Mouse (Mus musculus): ENCODE measurements around the gene Bach1. TPM values are rescaled to one million over a fixed set of nuclear protein-coding genes. Genes with fewer than 3 reads are reported as not detected.
A peak's percentile ranks its signal among the peaks of the same experiment; 100 is the strongest.

The Bach1 gene
- polyA plus RNA-seq, 1 experiment = 29.1 TPM

- Histone ChIP-seq H3K27ac (ENCODE audit: insufficient read depth, low read depth, low read length) (no peak overlapping the region), H3K27me3 (ENCODE audit: control insufficient read depth, insufficient read depth, low read length) (no peaks in the 10 kb centered on the region), H3K36me3 (ENCODE audit: control insufficient read depth, insufficient read depth, low read length) (no peaks in the 10 kb centered on the region), H3K4me1 (ENCODE audit: control insufficient read depth, insufficient read depth, insufficient read length, low read length) (peaks cover 54% of the 10 kb centered on the region), H3K4me3 (ENCODE audit: low read depth, low read length) (no peak overlapping the region)
- WGBS = 43% methylated on average over 5 of the region's 5 CpGs
- TF ChIP-seq CTCF (IDR thresholded peaks at IDR 0.05; ENCODE audit: extremely low read depth, insufficient read length, insufficient replicate concordance, low read depth, low read length) (no peak), POLR2A (IDR thresholded peaks at IDR 0.05; ENCODE audit: low read depth, low read length) (no peak)
Measured at GRCm38 (mm10) chr16:87709144-87709543, 10.4 kb downstream of the Bach1 start.

GRCm38 (mm10) chr16:87709971-87710370 is 11.2 kb downstream of the Bach1 start:
- WGBS = 79% methylated on average over 9 of the region's 9 CpGs
- H3K4me1 ChIP-seq (ENCODE audit: control insufficient read depth, insufficient read depth, insufficient read length, low read length) = peaks cover 50% of the 10 kb centered on the region
- TF ChIP-seq CTCF (IDR thresholded peaks at IDR 0.05; ENCODE audit: extremely low read depth, insufficient read length, insufficient replicate concordance, low read depth, low read length) = no peak
- no peak for TF ChIP-seq POLR2A (IDR thresholded peaks at IDR 0.05; ENCODE audit: low read depth, low read length)

GRCm38 (mm10) chr16:87711961-87712360 is 13.2 kb downstream of the Bach1 start:
- 69% methylated on average over 2 of the region's 2 CpGs for WGBS
- peaks cover 40% of the 10 kb centered on the region for H3K4me1 ChIP-seq (ENCODE audit: control insufficient read depth, insufficient read depth, insufficient read length, low read length)
- TF ChIP-seq POLR2A (IDR thresholded peaks at IDR 0.05; ENCODE audit: low read depth, low read length) (no peak), CTCF (IDR thresholded peaks at IDR 0.05; ENCODE audit: extremely low read depth, insufficient read length, insufficient replicate concordance, low read depth, low read length) (no peak)
- peaks cover 15% of the 10 kb centered on the region for H3K36me3 ChIP-seq (ENCODE audit: control insufficient read depth, insufficient read depth, low read length)
- H3K4me3 ChIP-seq (ENCODE audit: low read depth, low read length) = no peak overlapping the region
- no peak overlapping the region for H3K27ac ChIP-seq (ENCODE audit: insufficient read depth, low read depth, low read length)
- H3K27me3 ChIP-seq (ENCODE audit: control insufficient read depth, insufficient read depth, low read length) = no peaks in the 10 kb centered on the region

More at GRCm38 (mm10) chr16:87709971-87710370, 11.2 kb downstream of the Bach1 start:
- no peaks in the 10 kb centered on the region for H3K27me3 ChIP-seq (ENCODE audit: control insufficient read depth, insufficient read depth, low read length)
- 0 out of 2 replicates have a peak, but pooled peaks cover 1% of the 10 kb centered on the region for H3K36me3 ChIP-seq (ENCODE audit: control insufficient read depth, insufficient read depth, low read length)
- H3K27ac ChIP-seq (ENCODE audit: insufficient read depth, low read depth, low read length) = no peak overlapping the region
- H3K4me3 ChIP-seq (ENCODE audit: low read depth, low read length) = no peak overlapping the region

GRCm38 (mm10) chr16:87712986-87713693 is 14.4 kb downstream of the Bach1 start:
- peak overlapping the region; percentile 12 for H3K4me3 ChIP-seq (ENCODE audit: low read depth, low read length)
- TF ChIP-seq POLR2A (IDR thresholded peaks at IDR 0.05; ENCODE audit: low read depth, low read length) = no peak
- no peak for TF ChIP-seq CTCF (IDR thresholded peaks at IDR 0.05; ENCODE audit: extremely low read depth, insufficient read length, insufficient replicate concordance, low read depth, low read length)
- H3K27me3 ChIP-seq (ENCODE audit: control insufficient read depth, insufficient read depth, low read length) = no peaks in the 10 kb centered on the region
- H3K36me3 ChIP-seq (ENCODE audit: control insufficient read depth, insufficient read depth, low read length) = peaks cover 20% of the 10 kb centered on the region
- H3K27ac ChIP-seq (ENCODE audit: insufficient read depth, low read depth, low read length) = peak overlapping the region; percentile 42
- H3K4me1 ChIP-seq (ENCODE audit: control insufficient read depth, insufficient read depth, insufficient read length, low read length) = peaks cover 36% of the 10 kb centered on the region
- WGBS = 23% methylated on average over 18 of the region's 18 CpGs

DNA sequence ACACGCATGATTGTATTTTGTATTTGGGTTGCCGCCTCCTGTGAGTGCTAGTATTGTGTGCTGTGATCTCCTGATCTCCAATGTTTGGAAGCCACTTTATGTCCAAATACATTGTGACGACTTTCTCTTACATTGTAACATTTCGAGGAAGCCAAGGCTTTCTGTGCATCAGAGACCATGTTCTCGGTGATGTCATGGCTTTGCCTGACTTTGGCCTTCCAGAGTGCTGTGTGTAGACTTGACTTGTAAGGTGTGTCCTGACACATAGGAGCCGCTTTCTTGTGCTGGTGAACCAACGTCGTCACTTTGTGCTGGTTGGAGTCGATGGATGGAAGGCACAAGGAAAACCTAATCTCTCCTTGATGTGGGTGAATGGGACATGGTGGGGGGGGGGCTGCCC is 15.8 kb downstream of the Bach1 start:
- peaks cover 25% of the 10 kb centered on the region for H3K4me1 ChIP-seq (ENCODE audit: control insufficient read depth, insufficient read depth, insufficient read length, low read length)
- TF ChIP-seq POLR2A (IDR thresholded peaks at IDR 0.05; ENCODE audit: low read depth, low read length) = no peak
- TF ChIP-seq CTCF (IDR thresholded peaks at IDR 0.05; ENCODE audit: extremely low read depth, insufficient read length, insufficient replicate concordance, low read depth, low read length) = no peak
- no peak overlapping the region for H3K27ac ChIP-seq (ENCODE audit: insufficient read depth, low read depth, low read length)
- H3K27me3 ChIP-seq (ENCODE audit: control insufficient read depth, insufficient read depth, low read length) = no peaks in the 10 kb centered on the region
- no peak overlapping the region for H3K4me3 ChIP-seq (ENCODE audit: low read depth, low read length)
- 82% methylated on average over 9 of the region's 9 CpGs for WGBS
- peaks cover 27% of the 10 kb centered on the region for H3K36me3 ChIP-seq (ENCODE audit: control insufficient read depth, insufficient read depth, low read length)

DNA sequence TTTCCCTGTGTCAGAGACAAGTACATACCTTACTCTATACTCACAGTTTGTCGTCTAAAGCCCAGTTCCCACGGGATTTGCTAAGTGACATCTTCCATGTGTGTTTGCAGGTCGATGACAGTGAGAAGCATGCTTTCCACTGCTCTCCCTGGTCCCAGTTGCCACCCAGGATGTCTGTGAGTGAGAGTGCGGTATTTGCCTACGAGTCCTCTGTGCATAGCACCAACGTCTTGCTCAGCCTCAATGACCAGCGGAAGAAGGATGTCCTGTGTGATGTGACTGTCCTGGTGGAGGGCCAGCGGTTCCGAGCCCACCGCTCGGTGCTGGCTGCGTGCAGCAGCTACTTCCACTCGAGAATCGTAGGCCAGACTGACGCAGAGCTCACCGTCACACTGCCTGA is 16.5 kb downstream of the Bach1 start:
- WGBS = 84% methylated on average over 16 of the region's 16 CpGs
- TF ChIP-seq CTCF (IDR thresholded peaks at IDR 0.05; ENCODE audit: extremely low read depth, insufficient read length, insufficient replicate concordance, low read depth, low read length) = no peak
- no peak for TF ChIP-seq POLR2A (IDR thresholded peaks at IDR 0.05; ENCODE audit: low read depth, low read length)
- Histone ChIP-seq H3K27me3 (ENCODE audit: control insufficient read depth, insufficient read depth, low read length) (no peaks in the 10 kb centered on the region), H3K27ac (ENCODE audit: insufficient read depth, low read depth, low read length) (no peak overlapping the region), H3K4me3 (ENCODE audit: low read depth, low read length) (no peak overlapping the region), H3K36me3 (ENCODE audit: control insufficient read depth, insufficient read depth, low read length) (peaks cover 33% of the 10 kb centered on the region), H3K4me1 (ENCODE audit: control insufficient read depth, insufficient read depth, insufficient read length, low read length) (peaks cover 23% of the 10 kb centered on the region)

DNA sequence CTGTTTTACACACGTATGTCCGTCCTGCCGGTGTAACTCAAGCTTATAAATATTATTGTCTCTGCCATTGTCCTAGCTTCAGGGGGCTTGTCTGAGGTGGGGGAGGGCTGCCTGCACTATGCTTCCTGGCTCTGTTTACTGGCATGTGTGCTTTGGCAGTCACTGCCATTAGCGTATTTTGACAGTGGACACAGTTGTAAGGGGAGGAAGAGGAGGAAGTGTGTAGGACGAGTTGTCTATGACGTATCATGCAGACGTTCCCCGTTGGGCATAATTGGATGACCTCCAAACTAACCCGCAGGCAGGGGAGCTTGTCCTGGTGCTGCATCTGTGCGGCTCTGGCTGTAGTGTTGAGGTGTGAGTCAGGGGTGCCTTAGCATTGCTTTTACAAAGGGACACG is 17.5 kb downstream of the Bach1 start:
- TF ChIP-seq POLR2A (IDR thresholded peaks at IDR 0.05; ENCODE audit: low read depth, low read length) (no peak), CTCF (IDR thresholded peaks at IDR 0.05; ENCODE audit: extremely low read depth, insufficient read length, insufficient replicate concordance, low read depth, low read length) (no peak)
- Histone ChIP-seq H3K27me3 (ENCODE audit: control insufficient read depth, insufficient read depth, low read length) (no peaks in the 10 kb centered on the region), H3K36me3 (ENCODE audit: control insufficient read depth, insufficient read depth, low read length) (peaks cover 39% of the 10 kb centered on the region), H3K27ac (ENCODE audit: insufficient read depth, low read depth, low read length) (no peak overlapping the region), H3K4me3 (ENCODE audit: low read depth, low read length) (no peak overlapping the region), H3K4me1 (ENCODE audit: control insufficient read depth, insufficient read depth, insufficient read length, low read length) (peaks cover 23% of the 10 kb centered on the region)
- 62% methylated on average over 11 of the region's 11 CpGs for WGBS
